Mouse (Mus musculus) heart, embryonic 15.5 days (tissue): Measurements from ENCODE around the gene Map3k20. TPM values are rescaled to one million over a fixed set of nuclear protein-coding genes. Genes with fewer than 3 reads are reported as not detected.

Source experiments
- ATAC-seq: fragments of 200-750 bp; cut with Nextera tagmentation; replicated peaks from 2 replicates; pipeline ENCODE4 v1.8.0; 2017; ENCODE audit warnings: low read depth, moderate TSS enrichment; ENCODE audit not compliant: insufficient number of reproducible peaks, insufficient read depth, low FRiP score
- H3K27ac ChIP-seq: fragments of 300-500 bp; sonication (generic); 2 replicates; pipeline ENCODE4 v1.5.1; 2015; ENCODE audit warnings: mild to moderate bottlenecking, inconsistent platforms
- H3K27me3 ChIP-seq: fragments of 300-500 bp; sonication (generic); 2 replicates; pipeline ENCODE4 v1.6.1; 2015; ENCODE audit warnings: inconsistent platforms
- H3K36me3 ChIP-seq: fragments of 300-500 bp; sonication (generic); 2 replicates; pipeline ENCODE4 v1.6.1; 2015; ENCODE audit warnings: mild to moderate bottlenecking, inconsistent platforms
- H3K4me1 ChIP-seq: fragments of 300-500 bp; sonication (generic); replicated peaks from 2 replicates; pipeline ENCODE4 v1.6.1; 2015; ENCODE audit warnings: inconsistent platforms
- H3K4me2 ChIP-seq: fragments of 300-500 bp; sonication (generic); 2 replicates; pipeline ENCODE4 v1.6.1; 2015; ENCODE audit warnings: inconsistent platforms, mild to moderate bottlenecking, moderate library complexity
- H3K4me3 ChIP-seq: fragments of 300-500 bp; sonication (generic); 2 replicates; pipeline ENCODE4 v1.5.1; 2015; ENCODE audit warnings: mild to moderate bottlenecking, inconsistent platforms
- H3K9ac ChIP-seq: fragments of 300-500 bp; sonication (generic); 2 replicates; pipeline ENCODE4 v1.6.1; 2015; ENCODE audit warnings: mild to moderate bottlenecking, inconsistent platforms
- H3K9me3 ChIP-seq: fragments of 300-500 bp; sonication (generic); replicated peaks from 2 replicates; pipeline ENCODE4 v1.6.1; 2016; ENCODE audit warnings: inconsistent platforms
- WGBS: fragments of 180-500 bp; shearing (Covaris S2); methylation state at CpG from one replicate; pipeline ENCODE4 v1.1.7; 2015; ENCODE audit warnings: mixed read lengths; 5-methylcytosine and 5-hydroxymethylcytosine counted together
- polyA plus RNA-seq: library from polyadenylated mRNA; unstranded; fragments of >200 nt; fragmentation: Nextera tagmentation; extraction: Ambion mirVana; gene quantifications from 2 replicates; pipeline ENCODE4 v1.2.1, GENCODE M21; 2015

The Map3k20 gene
- polyA plus RNA-seq, 1 experiment from 2014 or later = 46.4 TPM

DNA sequence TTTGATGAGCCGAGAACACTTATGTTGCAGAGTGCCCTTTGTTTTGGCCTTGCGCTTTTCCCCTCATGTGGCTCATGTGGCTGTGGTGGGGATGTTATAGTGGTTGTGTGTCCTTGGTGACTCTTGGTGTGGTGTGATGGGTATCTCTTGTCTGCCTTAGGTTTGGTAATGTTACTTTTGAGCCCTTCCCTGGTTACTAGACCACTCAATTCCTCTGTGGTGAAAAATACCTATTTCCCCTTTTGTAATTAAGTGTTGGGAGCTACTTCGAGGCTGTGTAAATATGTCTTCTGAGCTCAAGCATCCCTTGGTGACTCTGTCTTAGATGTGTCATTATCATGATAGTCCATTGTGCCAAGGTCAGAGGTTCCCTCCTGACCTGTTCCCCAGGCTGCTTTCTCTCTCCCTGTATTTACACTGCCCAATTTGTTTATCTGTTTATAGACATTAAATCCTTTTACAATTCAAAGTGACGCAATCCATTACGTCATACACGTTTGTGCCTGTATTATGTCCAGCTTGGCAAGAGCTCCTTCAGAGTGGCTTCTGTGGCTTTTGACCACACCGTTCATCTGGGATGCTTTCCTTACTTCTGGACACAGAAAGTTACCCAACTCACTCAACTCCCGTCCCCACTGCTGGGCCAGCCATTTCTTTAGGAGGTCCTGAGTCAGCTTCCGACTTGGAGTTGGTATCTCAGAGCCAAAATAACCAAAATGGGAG lies 15.9 kb downstream of the Map3k20 start:
- Histone ChIP-seq H3K4me3 (no peak overlapping the region), H3K9ac (no peak overlapping the region), H3K36me3 (peaks cover 19% of the 10 kb centered on the region), H3K4me1 (peaks cover 27% of the 10 kb centered on the region), H3K9me3 (no peaks in the 10 kb centered on the region), H3K27ac (no peak overlapping the region), H3K4me2 (no peak overlapping the region), H3K27me3 (no peaks in the 10 kb centered on the region)
- ATAC-seq = no peak
- 81% methylated on average over 9 of the region's 9 CpGs for WGBS

DNA sequence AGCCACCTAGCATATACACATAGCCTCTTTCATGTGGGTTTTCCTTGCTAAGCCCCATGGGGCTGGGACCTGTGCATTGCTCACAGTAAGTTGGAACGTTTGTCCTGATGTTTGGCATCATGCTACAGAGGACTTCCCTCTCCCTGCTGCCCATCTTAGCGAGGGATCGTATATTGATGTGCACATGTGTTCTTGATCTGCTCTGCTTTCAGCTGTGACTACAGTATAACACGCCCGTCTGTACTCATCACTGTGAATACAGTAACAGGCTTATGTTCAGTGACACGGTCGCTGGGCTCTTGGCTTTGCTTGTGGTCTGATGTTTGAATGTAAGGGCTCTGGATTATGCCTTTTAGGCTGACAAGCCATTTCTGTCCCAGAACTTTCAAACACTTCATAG lies 20.3 kb downstream of the Map3k20 start:
- 87% methylated on average over 7 of the region's 7 CpGs for WGBS
- no peak for ATAC-seq
- H3K36me3 ChIP-seq = peaks cover 9% of the 10 kb centered on the region
- H3K4me3 ChIP-seq = no peak overlapping the region
- no peak overlapping the region for H3K4me2 ChIP-seq
- H3K9me3 ChIP-seq = no peaks in the 10 kb centered on the region
- no peaks in the 10 kb centered on the region for H3K27me3 ChIP-seq
- no peak overlapping the region for H3K27ac ChIP-seq
- peaks cover 26% of the 10 kb centered on the region for H3K4me1 ChIP-seq
- no peak overlapping the region for H3K9ac ChIP-seq

DNA sequence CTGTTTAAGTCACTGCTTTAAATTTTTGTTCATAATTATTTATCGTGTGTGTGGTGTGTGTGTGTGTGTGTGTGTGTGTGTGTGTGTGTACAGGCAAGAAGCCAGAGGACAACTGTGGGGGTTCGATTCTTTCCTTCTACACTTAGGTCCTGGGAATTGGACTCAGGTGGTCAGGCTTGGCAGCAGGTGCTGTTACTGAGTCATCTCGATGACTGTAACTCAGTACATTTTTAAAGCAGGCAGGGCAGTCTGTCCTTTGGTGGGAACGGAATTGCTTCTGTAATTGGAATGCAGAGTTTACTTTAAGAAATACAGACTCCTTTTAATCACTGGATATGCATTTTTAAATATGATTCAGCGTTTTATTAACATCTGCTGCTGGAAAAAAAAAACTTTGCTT lies 22.9 kb downstream of the Map3k20 start:
- Histone ChIP-seq H3K4me2 (no peak overlapping the region), H3K4me1 (peaks cover 47% of the 10 kb centered on the region), H3K27me3 (no peaks in the 10 kb centered on the region), H3K27ac (peak overlapping the region; percentile 44; the same call in 1 of the 2 replicates), H3K9ac (no peak overlapping the region), H3K4me3 (no peak overlapping the region), H3K9me3 (no peaks in the 10 kb centered on the region), H3K36me3 (peaks cover 9% of the 10 kb centered on the region)
- ATAC-seq = no peak
- 86% methylated on average over 5 of the region's 5 CpGs for WGBS

DNA sequence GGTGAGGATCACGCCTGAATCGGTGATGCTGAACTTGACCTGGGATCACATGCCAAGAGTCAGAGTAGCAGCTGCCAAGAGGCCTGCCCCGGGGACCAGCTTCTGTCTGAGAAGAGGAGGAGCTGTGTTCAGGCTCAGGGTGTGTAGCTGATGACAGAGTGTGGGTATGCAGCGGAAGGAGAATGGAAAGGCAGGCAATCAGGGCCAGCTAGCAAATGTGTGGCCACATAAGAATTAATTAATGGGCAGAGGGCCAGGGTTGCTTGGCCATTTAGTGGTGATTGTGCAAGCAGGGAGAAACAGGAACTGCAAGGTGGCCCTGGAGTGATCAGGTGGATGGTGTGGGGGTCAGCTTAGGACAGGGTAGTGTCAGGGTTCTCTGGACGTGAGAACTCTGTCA lies 23.5 kb downstream of the Map3k20 start:
- no peak overlapping the region for H3K4me3 ChIP-seq
- H3K9me3 ChIP-seq = no peaks in the 10 kb centered on the region
- WGBS = 36% methylated on average over 5 of the region's 5 CpGs
- ATAC-seq = 0 out of 2 replicates have a peak, but pooled peaks have one; percentile 47
- H3K9ac ChIP-seq = no peak overlapping the region
- H3K27me3 ChIP-seq = no peaks in the 10 kb centered on the region
- peak overlapping the region; percentile 44; the same call in 1 of the 2 replicates for H3K27ac ChIP-seq
- H3K4me1 ChIP-seq = peaks cover 47% of the 10 kb centered on the region
- peaks cover 9% of the 10 kb centered on the region for H3K36me3 ChIP-seq
- no peak overlapping the region for H3K4me2 ChIP-seq

DNA sequence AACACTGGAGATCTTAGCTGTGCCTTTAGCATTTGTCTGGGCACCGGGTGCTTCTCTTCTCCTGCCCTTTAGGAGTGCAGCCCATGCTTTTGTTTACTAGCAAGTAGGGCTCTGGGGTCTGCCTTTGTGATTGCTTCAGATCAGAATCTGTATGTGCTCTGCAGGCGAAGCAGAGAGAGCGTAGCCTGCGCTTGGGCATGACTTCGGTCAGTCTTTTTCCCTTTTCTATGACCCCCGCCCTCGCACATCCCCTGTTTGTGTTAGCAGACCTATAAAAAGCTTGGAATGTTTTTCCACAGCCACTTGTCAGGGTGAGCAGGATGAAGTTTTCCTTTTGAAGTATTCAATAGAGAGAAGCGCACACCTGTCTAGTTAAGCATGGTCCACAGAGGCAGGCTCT lies 26.0 kb downstream of the Map3k20 start:
- Histone ChIP-seq H3K27ac (peak overlapping the region; percentile 46), H3K36me3 (no peaks in the 10 kb centered on the region), H3K4me2 (peak overlapping the region; percentile 33; the same call in 1 of the 2 replicates), H3K9me3 (no peaks in the 10 kb centered on the region), H3K27me3 (no peaks in the 10 kb centered on the region), H3K9ac (0 out of 2 replicates have a peak overlapping the region, but pooled peaks have one; percentile 27), H3K4me1 (peaks cover 42% of the 10 kb centered on the region), H3K4me3 (no peak overlapping the region)
- no peak for ATAC-seq
- 42% methylated on average over 8 of the region's 8 CpGs for WGBS

DNA sequence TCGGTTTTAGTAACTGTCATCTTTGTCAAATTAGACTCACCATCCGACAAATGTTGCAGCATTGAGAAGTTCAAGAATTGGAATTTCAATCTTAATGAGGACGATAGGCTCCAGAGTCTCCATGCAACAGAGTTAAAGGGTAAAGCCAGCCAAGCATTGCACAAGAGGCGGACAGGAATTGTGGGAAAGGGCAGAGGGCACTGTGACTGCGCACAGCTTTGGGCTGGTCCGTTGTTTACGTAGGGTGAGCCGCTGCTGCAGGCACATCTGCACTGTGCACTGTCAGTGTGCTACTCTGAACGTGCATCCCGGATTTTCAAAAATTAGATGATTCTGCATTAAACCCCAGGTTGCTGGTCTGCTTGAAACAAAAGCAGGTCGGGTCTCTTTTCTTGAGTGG lies 27.9 kb downstream of the Map3k20 start:
- H3K9ac ChIP-seq = no peak overlapping the region
- H3K4me2 ChIP-seq = no peak overlapping the region
- H3K36me3 ChIP-seq = no peaks in the 10 kb centered on the region
- H3K4me1 ChIP-seq = peaks cover 49% of the 10 kb centered on the region
- no peak overlapping the region for H3K4me3 ChIP-seq
- H3K9me3 ChIP-seq = no peaks in the 10 kb centered on the region
- no peak for ATAC-seq
- 85% methylated on average over 11 of the region's 11 CpGs for WGBS
- no peak overlapping the region for H3K27ac ChIP-seq
- no peaks in the 10 kb centered on the region for H3K27me3 ChIP-seq

DNA sequence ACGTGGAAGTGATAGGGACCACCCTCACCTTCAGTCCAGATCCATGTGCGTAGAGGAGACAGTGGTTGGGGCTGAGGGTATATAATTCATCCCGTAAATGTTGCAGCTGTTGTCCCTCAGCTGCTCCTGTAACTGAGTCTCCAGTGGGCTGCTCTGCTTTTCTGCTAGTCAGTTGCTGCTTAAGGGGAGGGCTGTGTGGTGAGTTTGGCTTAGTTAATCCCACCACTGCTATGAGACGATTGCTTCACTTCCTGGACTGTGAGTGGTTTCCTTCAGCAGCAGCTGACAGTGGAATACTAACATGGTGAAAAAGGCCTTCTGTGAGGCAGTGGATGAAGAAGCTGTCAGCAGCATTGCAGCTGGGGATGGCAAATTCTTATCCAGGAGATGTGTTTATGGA lies 33.0 kb downstream of the Map3k20 start:
- 0 out of 2 replicates have a peak, but pooled peaks have one; percentile 27 for ATAC-seq
- Histone ChIP-seq H3K9ac (no peak overlapping the region), H3K4me3 (no peak overlapping the region), H3K27ac (peak overlapping the region; percentile 68), H3K9me3 (no peaks in the 10 kb centered on the region), H3K4me1 (peaks cover 46% of the 10 kb centered on the region), H3K27me3 (no peaks in the 10 kb centered on the region), H3K4me2 (no peak overlapping the region), H3K36me3 (no peaks in the 10 kb centered on the region)
- 33% methylated on average over 4 of the region's 4 CpGs for WGBS

DNA sequence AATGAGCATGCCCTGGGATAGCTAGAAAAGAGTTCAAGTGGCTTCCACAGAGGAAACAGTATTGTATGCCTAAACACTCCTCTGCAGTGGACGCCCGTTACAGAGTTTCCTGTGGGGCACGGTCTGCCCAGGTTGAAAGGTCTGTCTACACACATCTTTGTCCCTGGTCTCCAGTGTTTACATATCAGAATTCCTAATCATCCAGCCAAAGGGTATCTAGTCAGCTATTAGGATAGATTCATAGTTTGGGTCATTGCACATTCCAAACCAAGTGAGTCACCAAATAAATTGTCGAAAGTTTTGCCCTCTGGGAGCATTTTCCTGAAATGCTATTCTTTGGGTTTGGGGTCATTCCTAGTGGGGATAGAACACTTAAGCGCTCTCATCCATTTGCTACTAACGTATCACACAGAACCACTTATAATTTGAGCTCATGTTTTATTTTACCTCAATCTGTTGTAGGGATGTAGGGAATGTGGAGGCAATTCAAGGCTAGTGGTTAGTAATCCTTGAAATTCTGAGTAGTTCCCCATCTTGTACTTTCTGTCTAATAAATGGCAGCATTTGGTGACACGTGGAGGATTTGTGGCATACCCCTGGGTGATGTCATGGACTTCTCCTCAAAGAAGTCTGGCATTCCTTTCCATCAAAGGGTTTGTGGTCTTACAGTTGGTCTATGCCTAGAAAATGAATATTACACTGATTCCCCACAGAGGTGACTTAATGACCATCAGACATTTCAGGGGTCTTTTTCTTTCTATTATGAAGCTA lies 33.8 kb downstream of the Map3k20 start:
- Histone ChIP-seq H3K9me3 (no peaks in the 10 kb centered on the region), H3K4me1 (peaks cover 46% of the 10 kb centered on the region), H3K27me3 (no peaks in the 10 kb centered on the region), H3K27ac (peak overlapping the region; percentile 68), H3K4me2 (no peak overlapping the region), H3K9ac (no peak overlapping the region), H3K4me3 (no peak overlapping the region), H3K36me3 (no peaks in the 10 kb centered on the region)
- WGBS = 64% methylated on average over 7 of the region's 7 CpGs
- no peak for ATAC-seq

DNA sequence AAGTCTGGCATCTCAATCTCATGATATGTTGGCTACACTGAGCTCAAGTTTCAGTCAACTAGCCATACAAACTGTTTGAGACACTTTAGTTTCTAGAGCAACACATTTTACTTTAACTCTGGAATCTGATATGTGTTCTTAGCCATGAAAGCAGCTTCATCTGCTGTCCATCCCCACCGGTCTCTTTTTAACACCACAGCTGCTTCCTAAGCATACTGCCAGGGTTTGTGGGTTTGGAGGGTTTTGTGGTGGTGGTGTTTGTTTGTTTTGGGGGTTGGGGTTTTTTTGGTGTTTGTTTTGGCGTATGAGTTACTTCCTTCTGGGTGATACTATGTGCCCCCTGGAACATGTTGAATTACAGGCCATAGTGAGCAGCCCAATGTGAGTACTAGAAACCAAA lies 35.2 kb downstream of the Map3k20 start:
- Histone ChIP-seq H3K9me3 (no peaks in the 10 kb centered on the region), H3K4me1 (peaks cover 47% of the 10 kb centered on the region), H3K27me3 (no peaks in the 10 kb centered on the region), H3K27ac (no peak overlapping the region), H3K9ac (no peak overlapping the region), H3K4me2 (no peak overlapping the region), H3K36me3 (no peaks in the 10 kb centered on the region), H3K4me3 (no peak overlapping the region)
- WGBS = 72% methylated on average over 2 of the region's 2 CpGs
- ATAC-seq = no peak

DNA sequence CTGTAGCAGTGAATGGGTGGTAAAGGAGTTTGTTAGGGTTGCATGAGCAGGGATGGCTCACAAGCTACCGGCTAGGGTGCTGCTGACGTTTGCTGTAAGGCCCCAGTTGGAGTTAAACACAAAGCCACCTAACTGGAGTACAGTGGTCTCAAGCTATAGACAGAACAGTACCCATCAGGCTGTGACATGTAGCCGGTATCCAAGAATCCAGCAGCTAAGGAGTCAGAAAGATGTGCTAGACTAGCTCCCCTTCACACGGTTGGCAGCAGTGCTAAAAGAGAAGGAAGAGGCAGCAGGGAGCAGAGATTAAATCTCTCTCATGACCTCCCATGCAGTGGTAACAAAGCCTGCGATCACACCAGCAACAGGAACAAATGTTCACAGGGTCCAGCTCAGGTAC lies 36.2 kb downstream of the Map3k20 start:
- no peak for ATAC-seq
- no peaks in the 10 kb centered on the region for H3K27me3 ChIP-seq
- H3K4me2 ChIP-seq = no peak overlapping the region
- H3K36me3 ChIP-seq = no peaks in the 10 kb centered on the region
- H3K4me1 ChIP-seq = peaks cover 52% of the 10 kb centered on the region
- no peak overlapping the region for H3K9ac ChIP-seq
- H3K9me3 ChIP-seq = no peaks in the 10 kb centered on the region
- H3K27ac ChIP-seq = no peak overlapping the region
- no peak overlapping the region for H3K4me3 ChIP-seq
- 52% methylated on average over 5 of the region's 5 CpGs for WGBS

DNA sequence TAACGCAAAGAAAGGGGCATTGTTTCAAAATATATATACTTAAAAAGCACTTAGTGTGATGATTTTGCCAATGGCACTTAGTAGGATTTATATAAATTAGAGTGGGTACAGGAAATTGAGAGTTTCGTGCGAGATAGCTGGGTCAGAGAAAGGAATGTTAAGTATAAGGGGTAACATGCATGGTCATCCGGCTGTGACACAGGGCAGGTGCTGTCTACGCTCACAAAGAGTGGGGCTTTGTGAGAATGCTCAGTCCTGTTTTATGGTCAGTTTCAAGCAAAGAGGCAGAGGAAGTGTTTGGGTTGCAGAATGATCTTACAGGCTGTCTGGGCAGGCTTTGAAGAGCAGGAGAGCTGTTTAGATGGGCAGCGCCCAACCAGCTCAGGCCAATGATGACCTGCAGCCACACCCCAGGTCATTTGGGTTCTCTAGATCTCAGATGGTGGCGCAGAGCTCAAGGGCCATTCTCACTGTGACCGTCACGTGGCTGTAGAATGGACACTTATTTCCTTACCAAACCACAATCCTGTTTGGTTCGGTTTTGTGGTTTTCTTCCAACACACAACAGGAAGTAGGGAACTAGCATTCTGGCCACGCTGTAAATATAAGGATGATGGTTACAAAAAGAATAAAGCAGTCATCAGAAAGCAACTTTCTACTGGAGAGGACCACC lies 37.4 kb downstream of the Map3k20 start:
- Histone ChIP-seq H3K27ac (no peak overlapping the region), H3K36me3 (no peaks in the 10 kb centered on the region), H3K27me3 (no peaks in the 10 kb centered on the region), H3K9me3 (no peaks in the 10 kb centered on the region), H3K9ac (no peak overlapping the region), H3K4me2 (no peak overlapping the region), H3K4me3 (no peak overlapping the region), H3K4me1 (peaks cover 46% of the 10 kb centered on the region)
- no peak for ATAC-seq
- WGBS = 79% methylated on average over 11 of the region's 11 CpGs
